ENCODE assay signal across 1 mouse cellular context in genomic region chr5:135933222-135933899, GRCm38 (mm10).
TF ChIP-seq lines count a peak whose summit lies in the region.

No protein-coding gene starts in this region.

TF ChIP-seq in CH12.LX, 34 proteins besides CTCF, POLR2A, EP300 and RAD21 (continued from another document):
- no peak for TF ChIP-seq RCOR1 (conservative IDR thresholded peaks at IDR 0.05; ENCODE audit: low read depth, low read length)
- no peak for TF ChIP-seq SMC3 (IDR thresholded peaks at IDR 0.05; ENCODE audit: low read depth, low read length)
- no peak for TF ChIP-seq ELF1 (IDR thresholded peaks at IDR 0.05; ENCODE audit: low read depth, low read length)
- peak; percentile 85 for TF ChIP-seq BHLHE40 (IDR thresholded peaks at IDR 0.05; ENCODE audit: low read depth, low read length)
- TF ChIP-seq MEF2A (IDR thresholded peaks at IDR 0.05; ENCODE audit: borderline replicate concordance, low read depth, low read length) = no peak
- TF ChIP-seq ZNF384 (IDR thresholded peaks at IDR 0.05; ENCODE audit: low read depth, low read length) = peak; percentile 94
- TF ChIP-seq MXI1 (IDR thresholded peaks at IDR 0.05; ENCODE audit: low read depth, low read length) = no peak
- no peak for TF ChIP-seq JUND (conservative IDR thresholded peaks at IDR 0.05; ENCODE audit: low read depth, low read length)
- TF ChIP-seq HCFC1 (IDR thresholded peaks at IDR 0.05; ENCODE audit: low read depth, low read length) = no peak
- TF ChIP-seq SIN3A (IDR thresholded peaks at IDR 0.05; ENCODE audit: low read length) = peak; percentile 48; the same call in 1 of the 2 replicates
- 0 out of 2 replicates have a peak, but pooled peaks have one; percentile 17 for TF ChIP-seq ETS1 (conservative IDR thresholded peaks at IDR 0.05; ENCODE audit: low read depth, low read length)
- TF ChIP-seq CHD1 (IDR thresholded peaks at IDR 0.05; ENCODE audit: low read depth, low read length) = peak; percentile 72; the same call in 1 of the 2 replicates
- no peak; the same call in 1 of the 2 replicates for TF ChIP-seq MAZ (IDR thresholded peaks at IDR 0.05; ENCODE audit: low read depth, low read length)
- TF ChIP-seq TBP (conservative IDR thresholded peaks at IDR 0.05; ENCODE audit: low read depth, low read length) = no peak
- TF ChIP-seq USF2 (conservative IDR thresholded peaks at IDR 0.05; ENCODE audit: low read depth, low read length) = no peak
- TF ChIP-seq NRF1 (IDR thresholded peaks at IDR 0.05; ENCODE audit: low read depth, low read length) = no peak
